Mouse (Mus musculus): ENCODE results near the gene Slc25a45.

- TF ChIP-seq CTCF (IDR thresholded peaks at IDR 0.05; ENCODE audit: low read depth, low read length) (no peak), POLR2A (IDR thresholded peaks at IDR 0.05; ENCODE audit: insufficient read depth, low read length) (no peak), EP300 (IDR thresholded peaks at IDR 0.05; ENCODE audit: insufficient read depth, low read depth, low read length) (no peak)
Measured at GRCm38 (mm10) chr19:5889211-5889610, 11.6 kb downstream of the Slc25a45 start.
